Mouse (Mus musculus): Measurements from ENCODE around the gene Mob3b. TPM values are rescaled to one million over a fixed set of nuclear protein-coding genes. Genes with fewer than 3 reads are reported as not detected.

Mob3b gene
- polyA plus RNA-seq, 1 experiment = 2.6 TPM

- TF ChIP-seq CTCF (IDR thresholded peaks at IDR 0.05; ENCODE audit: borderline replicate concordance, control insufficient read depth, extremely low read depth, insufficient read depth, low read length, poor library complexity) = no peak
- TF ChIP-seq POLR2A (IDR thresholded peaks at IDR 0.05; ENCODE audit: control insufficient read depth, extremely low read depth, insufficient read depth, low read length, poor library complexity) = no peak
- Histone ChIP-seq H3K27me3 (ENCODE audit: control insufficient read depth, insufficient read depth, low read length) (no peaks in the 10 kb centered on the region), H3K4me3 (ENCODE audit: control insufficient read depth, insufficient read depth, low read length) (no peak overlapping the region), H3K27ac (ENCODE audit: control insufficient read depth, insufficient read depth, low read length) (no peak overlapping the region), H3K36me3 (ENCODE audit: control insufficient read depth, insufficient read depth, low read length) (no peaks in the 10 kb centered on the region), H3K4me1 (replicated peaks; ENCODE audit: control insufficient read depth, insufficient read depth, low read length) (peaks cover 3% of the 10 kb centered on the region)
- DNase-seq = no peak
- 95% methylated on average over 9 of the region's 9 CpGs for WGBS
Observed at GRCm38 (mm10) chr4:34990659-34991058, 166.6 kb downstream of the Mob3b start.

- H3K27me3 ChIP-seq (ENCODE audit: control insufficient read depth, insufficient read depth, low read length) = no peaks in the 10 kb centered on the region
- H3K4me3 ChIP-seq (ENCODE audit: control insufficient read depth, insufficient read depth, low read length) = no peak overlapping the region
- peaks cover 3% of the 10 kb centered on the region for H3K4me1 ChIP-seq (replicated peaks; ENCODE audit: control insufficient read depth, insufficient read depth, low read length)
- H3K27ac ChIP-seq (ENCODE audit: control insufficient read depth, insufficient read depth, low read length) = no peak overlapping the region
- TF ChIP-seq CTCF (IDR thresholded peaks at IDR 0.05; ENCODE audit: borderline replicate concordance, control insufficient read depth, extremely low read depth, insufficient read depth, low read length, poor library complexity) = no peak
- TF ChIP-seq POLR2A (IDR thresholded peaks at IDR 0.05; ENCODE audit: control insufficient read depth, extremely low read depth, insufficient read depth, low read length, poor library complexity) = no peak
- 96% methylated on average over 4 of the region's 4 CpGs for WGBS
- no peaks in the 10 kb centered on the region for H3K36me3 ChIP-seq (ENCODE audit: control insufficient read depth, insufficient read depth, low read length)
- no peak for DNase-seq
Observed at GRCm38 (mm10) chr4:34987568-34987967, 169.7 kb downstream of the Mob3b start.

- H3K27ac ChIP-seq (ENCODE audit: control insufficient read depth, insufficient read depth, low read length) = no peak overlapping the region
- no peak for DNase-seq
Observed at GRCm38 (mm10) chr4:34987109-34987508, 170.2 kb downstream of the Mob3b start.

GRCm38 (mm10) chr4:34986647-34987046, 170.6 kb downstream of the Mob3b start:
- no peak overlapping the region for H3K4me3 ChIP-seq (ENCODE audit: control insufficient read depth, insufficient read depth, low read length)
- TF ChIP-seq POLR2A (IDR thresholded peaks at IDR 0.05; ENCODE audit: control insufficient read depth, extremely low read depth, insufficient read depth, low read length, poor library complexity) = no peak
- TF ChIP-seq CTCF (IDR thresholded peaks at IDR 0.05; ENCODE audit: borderline replicate concordance, control insufficient read depth, extremely low read depth, insufficient read depth, low read length, poor library complexity) = no peak
- no peaks in the 10 kb centered on the region for H3K27me3 ChIP-seq (ENCODE audit: control insufficient read depth, insufficient read depth, low read length)
- H3K27ac ChIP-seq (ENCODE audit: control insufficient read depth, insufficient read depth, low read length) = no peak overlapping the region
- 72% methylated on average over 4 of the region's 4 CpGs for WGBS
- no peaks in the 10 kb centered on the region for H3K36me3 ChIP-seq (ENCODE audit: control insufficient read depth, insufficient read depth, low read length)
- peaks cover 3% of the 10 kb centered on the region for H3K4me1 ChIP-seq (replicated peaks; ENCODE audit: control insufficient read depth, insufficient read depth, low read length)
- DNase-seq = no peak

More at GRCm38 (mm10) chr4:34987109-34987508, 170.2 kb downstream of the Mob3b start:
- Histone ChIP-seq H3K4me1 (replicated peaks; ENCODE audit: control insufficient read depth, insufficient read depth, low read length) (peaks cover 3% of the 10 kb centered on the region), H3K36me3 (ENCODE audit: control insufficient read depth, insufficient read depth, low read length) (no peaks in the 10 kb centered on the region), H3K27me3 (ENCODE audit: control insufficient read depth, insufficient read depth, low read length) (no peaks in the 10 kb centered on the region), H3K4me3 (ENCODE audit: control insufficient read depth, insufficient read depth, low read length) (no peak overlapping the region)
- TF ChIP-seq POLR2A (IDR thresholded peaks at IDR 0.05; ENCODE audit: control insufficient read depth, extremely low read depth, insufficient read depth, low read length, poor library complexity) = no peak
- TF ChIP-seq CTCF (IDR thresholded peaks at IDR 0.05; ENCODE audit: borderline replicate concordance, control insufficient read depth, extremely low read depth, insufficient read depth, low read length, poor library complexity) = no peak
- 92% methylated on average over 12 of the region's 12 CpGs for WGBS

- no peak for TF ChIP-seq POLR2A (IDR thresholded peaks at IDR 0.05; ENCODE audit: control insufficient read depth, extremely low read depth, insufficient read depth, low read length, poor library complexity)
- TF ChIP-seq CTCF (IDR thresholded peaks at IDR 0.05; ENCODE audit: borderline replicate concordance, control insufficient read depth, extremely low read depth, insufficient read depth, low read length, poor library complexity) = no peak
- Histone ChIP-seq H3K4me3 (ENCODE audit: control insufficient read depth, insufficient read depth, low read length) (no peak overlapping the region), H3K27ac (ENCODE audit: control insufficient read depth, insufficient read depth, low read length) (no peak overlapping the region), H3K36me3 (ENCODE audit: control insufficient read depth, insufficient read depth, low read length) (no peaks in the 10 kb centered on the region), H3K4me1 (replicated peaks; ENCODE audit: control insufficient read depth, insufficient read depth, low read length) (peaks cover 3% of the 10 kb centered on the region), H3K27me3 (ENCODE audit: control insufficient read depth, insufficient read depth, low read length) (no peaks in the 10 kb centered on the region)
- WGBS = 91% methylated on average over 4 of the region's 4 CpGs
- no peak for DNase-seq
Observed at GRCm38 (mm10) chr4:34984377-34984776, 172.9 kb downstream of the Mob3b start.

- Histone ChIP-seq H3K36me3 (ENCODE audit: control insufficient read depth, insufficient read depth, low read length) (no peaks in the 10 kb centered on the region), H3K27ac (ENCODE audit: control insufficient read depth, insufficient read depth, low read length) (no peak overlapping the region), H3K27me3 (ENCODE audit: control insufficient read depth, insufficient read depth, low read length) (no peaks in the 10 kb centered on the region), H3K4me3 (ENCODE audit: control insufficient read depth, insufficient read depth, low read length) (no peak overlapping the region), H3K4me1 (replicated peaks; ENCODE audit: control insufficient read depth, insufficient read depth, low read length) (peaks cover 3% of the 10 kb centered on the region)
- TF ChIP-seq POLR2A (IDR thresholded peaks at IDR 0.05; ENCODE audit: control insufficient read depth, extremely low read depth, insufficient read depth, low read length, poor library complexity) (no peak), CTCF (IDR thresholded peaks at IDR 0.05; ENCODE audit: borderline replicate concordance, control insufficient read depth, extremely low read depth, insufficient read depth, low read length, poor library complexity) (no peak)
- no peak for DNase-seq
- WGBS = 99% methylated on average over 6 of the region's 6 CpGs
Observed at GRCm38 (mm10) chr4:34983511-34983910, 173.8 kb downstream of the Mob3b start.
